Mouse (Mus musculus) kidney, postnatal 0 days (tissue): ENCODE results near the gene Pax3. TPM values are rescaled to one million over a fixed set of nuclear protein-coding genes. Genes with fewer than 3 reads are reported as not detected.

ENCODE experiments used
- ATAC-seq: fragments of 200-750 bp; cut with Nextera tagmentation; replicated peaks from 2 replicates; pipeline ENCODE4 v1.8.0; 2017; ENCODE audit warnings: low read depth, moderate number of reproducible peaks, moderate TSS enrichment, moderate library complexity; ENCODE audit not compliant: low FRiP score
- DNase-seq: peaks from one replicate; pipeline ENCODE4 v3.0.0-alpha.2; 2016; ENCODE audit warnings: low spot score
- H3K27ac ChIP-seq: fragments of 300-500 bp; sonication (generic); 2 replicates; pipeline ENCODE4 v1.5.1; 2014; ENCODE audit warnings: mild to moderate bottlenecking
- H3K27me3 ChIP-seq: fragments of 300-500 bp; sonication (generic); 2 replicates; pipeline ENCODE4 v1.6.1; 2014; ENCODE audit warnings: low read length, mixed read lengths; ENCODE audit not compliant: insufficient read depth
- H3K36me3 ChIP-seq: fragments of 300-500 bp; sonication (generic); 2 replicates; pipeline ENCODE4 v1.6.1; 2014; ENCODE audit warnings: low read length, mixed read lengths; ENCODE audit not compliant: insufficient read depth
- H3K4me1 ChIP-seq: fragments of 300-500 bp; sonication (generic); replicated peaks from 2 replicates; pipeline ENCODE4 v1.6.1; 2014; ENCODE audit warnings: antibody characterized with exemption, low read length, mixed read lengths; ENCODE audit not compliant: insufficient read depth
- H3K4me2 ChIP-seq: fragments of 300-500 bp; sonication (generic); 2 replicates; pipeline ENCODE4 v1.6.1; 2014; ENCODE audit warnings: mild to moderate bottlenecking, low read length, moderate library complexity, mixed read lengths
- H3K4me3 ChIP-seq: fragments of 300-500 bp; sonication (generic); replicated peaks from 2 replicates; pipeline ENCODE4 v1.5.1; 2014; ENCODE audit warnings: low read depth, low read length
- H3K9ac ChIP-seq: fragments of 300-500 bp; sonication (generic); 2 replicates; pipeline ENCODE4 v1.6.1; 2014; ENCODE audit warnings: low read depth, low read length
- H3K9me3 ChIP-seq: fragments of 300-500 bp; sonication (generic); replicated peaks from 2 replicates; pipeline ENCODE4 v1.6.1; 2016; ENCODE audit warnings: low read length, inconsistent platforms, mixed read lengths
- CTCF ChIP-seq: IDR thresholded peaks from 2 replicates; pipeline ENCODE4 v1.5.1; 2016; ENCODE audit warnings: antibody characterized with exemption, low read depth, mild to moderate bottlenecking, moderate library complexity
- WGBS: fragments of 180-500 bp; shearing (Covaris S2); extraction: QIAGEN DNeasy Blood & Tissue Kit; methylation state at CpG from one replicate; pipeline ENCODE4 v1.1.7; 2014; 5-methylcytosine and 5-hydroxymethylcytosine counted together
- polyA plus RNA-seq: library from polyadenylated mRNA; unstranded; fragments of >200 nt; fragmentation: Nextera tagmentation; extraction: Ambion mirVana; gene quantifications from 2 replicates; pipeline ENCODE4 v1.2.1, GENCODE M21; 2015

Pax3 gene
- polyA plus RNA-seq, 1 experiment from 2014 or later = not detected

DNA sequence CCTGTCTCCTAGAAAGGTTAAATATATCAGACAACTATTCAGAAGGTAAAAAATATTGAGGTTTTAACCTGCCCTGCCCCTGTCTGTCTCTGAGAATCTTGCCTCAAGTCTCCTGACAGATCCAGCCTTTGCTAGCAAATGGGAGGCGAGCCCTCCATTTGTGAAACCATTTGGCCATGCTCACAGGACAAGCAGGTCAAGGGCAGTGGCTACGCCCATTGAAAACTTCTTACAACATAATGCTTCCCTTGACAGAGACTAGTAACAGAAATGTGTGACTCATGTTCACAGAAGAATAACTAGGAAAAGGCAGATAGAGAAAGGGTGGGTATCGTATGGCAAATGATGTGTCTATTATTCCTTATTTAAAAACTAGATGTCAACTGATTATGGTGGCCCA is 80.9 kb downstream of the Pax3 start:
- no peak for TF ChIP-seq CTCF
- no peak overlapping the region for H3K9ac ChIP-seq
- no peak for DNase-seq
- no peak overlapping the region for H3K4me3 ChIP-seq
- no peak for ATAC-seq
- H3K9me3 ChIP-seq = no peaks in the 10 kb centered on the region
- WGBS = 80% methylated on average over 3 of the region's 3 CpGs
- no peaks in the 10 kb centered on the region for H3K27me3 ChIP-seq
- no peak overlapping the region for H3K4me2 ChIP-seq
- no peak overlapping the region for H3K27ac ChIP-seq
- H3K36me3 ChIP-seq = no peaks in the 10 kb centered on the region
- H3K4me1 ChIP-seq = no peaks in the 10 kb centered on the region

DNA sequence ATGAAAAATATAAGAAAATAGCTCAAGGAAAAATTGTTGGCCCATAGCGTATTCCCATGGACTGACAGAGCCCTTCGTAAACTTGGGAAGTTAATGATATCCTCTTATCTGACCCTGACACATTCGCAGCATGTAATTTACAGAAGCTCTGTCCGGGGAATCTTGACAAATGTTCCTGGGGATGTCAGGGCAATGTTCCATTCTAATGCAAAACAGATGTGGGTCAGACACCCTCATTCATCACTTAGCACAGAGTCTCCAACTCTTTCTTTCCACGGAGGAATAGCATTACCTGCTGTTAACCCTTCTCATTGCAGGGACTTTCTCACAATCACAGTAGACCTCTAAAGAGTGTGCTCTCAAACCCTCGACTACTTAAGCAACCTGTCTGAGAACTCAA is 86.6 kb downstream of the Pax3 start:
- DNase-seq (no peak), ATAC-seq (no peak)
- Histone ChIP-seq H3K27me3 (no peaks in the 10 kb centered on the region), H3K4me2 (no peak overlapping the region), H3K27ac (no peak overlapping the region), H3K4me3 (no peak overlapping the region), H3K4me1 (no peaks in the 10 kb centered on the region), H3K9ac (no peak overlapping the region), H3K36me3 (no peaks in the 10 kb centered on the region), H3K9me3 (no peaks in the 10 kb centered on the region)
- TF ChIP-seq CTCF = no peak
- WGBS = 7% methylated on average over 6 of the region's 6 CpGs

DNA sequence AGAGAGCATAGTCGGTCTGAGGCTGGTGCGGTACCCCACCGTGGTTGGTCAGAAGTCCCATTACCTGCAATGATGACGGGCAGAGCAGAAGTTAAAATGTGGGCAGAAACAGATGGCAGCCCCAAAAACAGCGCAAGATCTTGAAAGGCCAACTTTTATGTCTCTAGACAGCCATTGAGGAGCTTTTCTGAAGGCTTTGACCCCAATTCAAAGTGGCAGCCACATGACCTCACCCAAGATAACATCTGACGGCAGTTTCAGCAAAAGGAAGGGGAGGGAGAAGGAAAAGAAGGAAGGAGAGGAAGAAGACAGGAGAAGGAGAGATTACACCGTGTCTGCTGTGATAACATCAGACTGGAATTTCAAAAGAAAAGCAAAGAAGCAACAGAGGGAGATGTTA is 93.4 kb downstream of the Pax3 start:
- Histone ChIP-seq H3K9me3 (no peaks in the 10 kb centered on the region), H3K4me1 (no peaks in the 10 kb centered on the region), H3K4me2 (no peak overlapping the region), H3K9ac (no peak overlapping the region), H3K27me3 (no peaks in the 10 kb centered on the region), H3K27ac (no peak overlapping the region), H3K36me3 (no peaks in the 10 kb centered on the region), H3K4me3 (no peak overlapping the region)
- no peak for ATAC-seq
- 56% methylated on average over 7 of the region's 7 CpGs for WGBS
- DNase-seq = no peak
- TF ChIP-seq CTCF = no peak

- Histone ChIP-seq H3K36me3 (no peaks in the 10 kb centered on the region), H3K4me3 (no peak overlapping the region), H3K4me1 (no peaks in the 10 kb centered on the region), H3K9ac (no peak overlapping the region), H3K27ac (no peak overlapping the region), H3K4me2 (no peak overlapping the region), H3K27me3 (no peaks in the 10 kb centered on the region), H3K9me3 (no peaks in the 10 kb centered on the region)
- WGBS = 90% methylated on average over 4 of the region's 4 CpGs
- ATAC-seq (no peak), DNase-seq (no peak)
- no peak for TF ChIP-seq CTCF
Observed at GRCm38 (mm10) chr1:78093619-78094018, 103.3 kb downstream of the Pax3 start.

DNA sequence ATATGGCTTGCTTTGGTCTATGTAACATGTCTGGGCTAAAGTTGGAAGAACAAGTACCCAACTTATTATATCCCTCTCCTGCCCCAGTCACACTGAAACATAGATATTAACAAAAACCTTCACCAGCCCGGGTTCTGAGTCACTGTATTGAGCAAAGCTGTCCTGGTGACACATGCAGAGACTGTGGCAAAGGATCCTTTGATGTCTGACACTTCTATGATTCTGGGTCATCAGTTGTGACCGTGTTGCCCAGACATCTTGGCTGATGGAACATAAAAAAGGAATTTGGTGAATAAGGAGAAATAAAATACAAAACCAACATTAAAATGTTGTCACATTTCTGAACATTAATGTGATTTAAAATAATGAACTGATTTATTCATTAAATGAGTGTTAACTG is 108.3 kb downstream of the Pax3 start:
- Histone ChIP-seq H3K9ac (no peak overlapping the region), H3K27ac (no peak overlapping the region), H3K4me2 (no peak overlapping the region), H3K27me3 (no peaks in the 10 kb centered on the region), H3K4me3 (no peak overlapping the region), H3K9me3 (no peaks in the 10 kb centered on the region), H3K4me1 (no peaks in the 10 kb centered on the region), H3K36me3 (no peaks in the 10 kb centered on the region)
- DNase-seq (no peak), ATAC-seq (no peak)
- no peak for TF ChIP-seq CTCF
- WGBS = 45% methylated on average over 2 of the region's 2 CpGs

- H3K9me3 ChIP-seq = no peaks in the 10 kb centered on the region
- no peak overlapping the region for H3K9ac ChIP-seq
- no peaks in the 10 kb centered on the region for H3K4me1 ChIP-seq
- H3K4me2 ChIP-seq = peak overlapping the region; percentile 50
- no peak for ATAC-seq
- no peak for TF ChIP-seq CTCF
- H3K27me3 ChIP-seq = 0 out of 2 replicates have a peak, but pooled peaks cover 4% of the 10 kb centered on the region
- DNase-seq = peak; percentile 31
- 5% methylated on average over 18 of the region's 18 CpGs for WGBS
- no peaks in the 10 kb centered on the region for H3K36me3 ChIP-seq
- no peak overlapping the region for H3K27ac ChIP-seq
- peak overlapping the region; percentile 6; the same call in 1 of the 2 replicates for H3K4me3 ChIP-seq
Observed at GRCm38 (mm10) chr1:78081761-78082160, 115.2 kb downstream of the Pax3 start.

DNA sequence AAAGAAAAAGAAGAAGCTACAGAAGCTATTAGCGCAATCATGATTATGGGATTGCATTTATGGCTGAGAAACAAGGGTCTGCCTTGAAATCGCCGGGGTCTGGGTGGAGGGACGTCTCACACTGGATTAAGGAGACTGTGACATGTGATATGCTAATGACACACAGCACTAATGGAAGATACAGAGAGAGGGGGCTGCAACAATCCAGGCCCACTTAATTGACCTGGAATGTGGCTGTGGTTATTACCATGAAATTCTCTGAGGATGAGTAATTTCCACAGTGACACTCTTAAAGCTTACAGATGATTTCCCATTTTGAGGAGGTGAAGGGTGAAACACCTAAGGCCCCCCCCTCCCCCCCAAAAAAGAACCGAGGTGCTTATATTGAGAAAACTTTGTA is 136.1 kb downstream of the Pax3 start:
- H3K27me3 ChIP-seq = no peaks in the 10 kb centered on the region
- no peaks in the 10 kb centered on the region for H3K9me3 ChIP-seq
- ATAC-seq (no peak), DNase-seq (no peak)
- WGBS = 60% methylated on average over 5 of the region's 5 CpGs
- H3K36me3 ChIP-seq = no peaks in the 10 kb centered on the region
- no peak overlapping the region for H3K27ac ChIP-seq
- no peak overlapping the region for H3K9ac ChIP-seq
- no peak overlapping the region for H3K4me2 ChIP-seq
- TF ChIP-seq CTCF = no peak
- H3K4me3 ChIP-seq = no peak overlapping the region
- H3K4me1 ChIP-seq = no peaks in the 10 kb centered on the region
